Mouse (Mus musculus) thymus, adult 2 months (tissue): Measurements from ENCODE around the gene Pfkm. TPM values are rescaled to one million over a fixed set of nuclear protein-coding genes. Genes with fewer than 3 reads are reported as not detected.
A peak's percentile ranks its signal among the peaks of the same experiment; 100 is the strongest.

Experiments used
- DNase-seq: peaks from one replicate; pipeline ENCODE4 v3.0.0; 2021
- H3K27ac ChIP-seq: fragments of 200-500 bp; 2 replicates; pipeline ENCODE4 v1.5.1; 2012; ENCODE audit warnings: low read length, control low read depth; ENCODE audit not compliant: control insufficient read depth, insufficient read depth
- H3K27me3 ChIP-seq: fragments of 200-500 bp; 2 replicates; pipeline ENCODE4 v1.6.1; 2012; ENCODE audit warnings: mild to moderate bottlenecking, low read length, moderate library complexity, mixed read lengths; ENCODE audit not compliant: control insufficient read depth, insufficient read depth
- H3K36me3 ChIP-seq: fragments of 200-500 bp; 2 replicates; pipeline ENCODE4 v1.6.1; 2012; ENCODE audit warnings: mild to moderate bottlenecking, low read length, moderate library complexity; ENCODE audit not compliant: control insufficient read depth, insufficient read depth
- H3K4me1 ChIP-seq: fragments of 200-500 bp; replicated peaks from 2 replicates; pipeline ENCODE4 v1.6.1; 2012; ENCODE audit warnings: low read length; ENCODE audit not compliant: control insufficient read depth, insufficient read depth
- H3K4me3 ChIP-seq: fragments of 200-500 bp; 2 replicates; pipeline ENCODE4 v1.5.1; 2012; ENCODE audit warnings: mild to moderate bottlenecking, low read length, control low read depth, moderate library complexity; ENCODE audit not compliant: control insufficient read depth, insufficient read depth
- CTCF ChIP-seq: fragments of 200-500 bp; IDR thresholded peaks from 2 replicates; pipeline ENCODE4 v1.5.1; 2012; ENCODE audit warnings: mild to moderate bottlenecking, control low read depth, low read length, moderate library complexity, borderline replicate concordance; ENCODE audit not compliant: control insufficient read depth, poor library complexity, insufficient read depth; ENCODE audit errors: extremely low read depth
- POLR2A ChIP-seq: fragments of 200-500 bp; IDR thresholded peaks from 2 replicates; pipeline ENCODE4 v1.6.1; 2012; ENCODE audit warnings: mild to moderate bottlenecking, low read length, control low read depth, moderate library complexity; ENCODE audit not compliant: control insufficient read depth, poor library complexity, insufficient read depth; ENCODE audit errors: extremely low read depth
- WGBS: fragments of 180-500 bp; shearing (Covaris S2); methylation state at CpG from one replicate; pipeline ENCODE4 v1.1.7; 2018; 5-methylcytosine and 5-hydroxymethylcytosine counted together
- polyA plus RNA-seq: library from polyadenylated mRNA; depleted of rRNA; stranded (reverse); fragments of >200 nt; gene quantifications from 2 replicates; pipeline ENCODE4 v1.2.3, GENCODE M21; 2012; rRNA removed

The Pfkm gene
- polyA plus RNA-seq, 1 experiment: 44.9 TPM

DNA sequence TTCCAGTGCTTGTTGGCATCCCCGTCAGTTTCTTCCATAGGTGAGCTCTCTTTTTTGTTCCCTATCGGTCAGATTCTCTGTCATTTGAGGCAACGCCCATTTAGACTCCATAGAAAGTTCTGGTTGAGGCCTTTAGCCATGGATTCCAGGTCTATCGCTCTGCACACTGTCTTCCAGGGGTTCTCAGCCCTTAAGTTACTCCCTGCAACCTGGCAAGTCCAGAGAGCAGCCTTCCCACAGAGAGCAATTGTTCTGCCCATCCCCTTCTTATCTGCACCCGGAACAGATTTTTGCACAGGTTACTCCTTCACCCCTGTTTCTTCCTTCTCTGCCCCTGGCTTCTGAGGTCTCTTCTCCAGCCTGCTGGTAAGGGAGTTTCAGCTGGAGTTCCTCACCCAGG lies 79.7 kb downstream of the Pfkm start:
- no peak for DNase-seq
- Histone ChIP-seq H3K27ac (no peak overlapping the region), H3K4me3 (no peak overlapping the region), H3K36me3 (no peaks in the 10 kb centered on the region), H3K27me3 (peaks cover 4% of the 10 kb centered on the region; the same call in 1 of the 2 replicates), H3K4me1 (no peaks in the 10 kb centered on the region)
- TF ChIP-seq CTCF: no peak
- no peak for TF ChIP-seq POLR2A
- WGBS: 81% methylated on average over 5 of the region's 5 CpGs

DNA sequence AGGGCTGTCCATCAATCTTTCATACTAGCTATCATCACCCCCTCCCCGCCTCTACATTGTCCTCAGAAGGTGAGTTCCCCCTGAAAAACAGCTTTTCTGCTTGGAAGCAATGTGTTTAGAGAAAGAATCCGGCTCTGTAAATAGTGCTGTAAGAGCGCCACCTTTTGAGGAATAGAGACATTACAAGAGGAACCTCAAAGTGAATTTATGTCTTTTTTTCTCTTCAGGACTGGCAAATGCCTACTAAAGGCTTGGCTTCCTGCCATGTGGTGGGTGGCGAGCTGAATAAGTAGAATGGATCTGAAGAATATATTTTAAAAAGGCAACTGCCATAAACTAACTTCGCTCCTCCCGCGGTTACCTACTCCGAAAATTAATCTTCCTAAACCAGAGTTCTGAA lies 81.4 kb downstream of the Pfkm start:
- H3K36me3 ChIP-seq: no peaks in the 10 kb centered on the region
- TF ChIP-seq CTCF (no peak), POLR2A (no peak)
- DNase-seq: no peak
- no peaks in the 10 kb centered on the region for H3K4me1 ChIP-seq
- no peak overlapping the region for H3K27ac ChIP-seq
- H3K4me3 ChIP-seq: no peak overlapping the region
- WGBS: 27% methylated on average over 8 of the region's 8 CpGs
- peaks cover 3% of the 10 kb centered on the region; the same call in 1 of the 2 replicates for H3K27me3 ChIP-seq

DNA sequence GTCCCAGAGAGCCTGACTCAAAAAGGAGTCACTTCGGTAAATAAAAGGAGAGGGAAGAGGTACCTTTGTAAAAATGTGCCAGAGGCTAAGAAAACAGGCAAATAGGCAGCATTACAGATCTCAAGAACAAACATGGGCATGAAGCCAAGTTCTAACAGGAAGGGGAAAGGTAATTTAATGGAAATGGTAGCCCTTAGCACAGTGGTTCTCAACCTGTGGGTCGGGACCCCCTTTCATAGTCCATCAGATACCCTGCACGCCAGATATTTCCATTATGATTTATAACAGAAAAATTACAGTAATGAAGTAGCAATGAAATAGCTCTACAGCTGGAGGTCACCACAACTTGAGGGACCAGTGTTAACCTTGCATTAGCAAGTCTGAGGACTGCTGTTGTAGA lies 84.9 kb downstream of the Pfkm start:
- Histone ChIP-seq H3K27ac (no peak overlapping the region), H3K4me3 (no peak overlapping the region), H3K36me3 (no peaks in the 10 kb centered on the region), H3K27me3 (peaks cover 8% of the 10 kb centered on the region), H3K4me1 (peaks cover 5% of the 10 kb centered on the region; the same call in 1 of the 2 replicates)
- TF ChIP-seq POLR2A (no peak), CTCF (no peak)
- no peak for DNase-seq
- 79% methylated on average over 3 of the region's 3 CpGs for WGBS

DNA sequence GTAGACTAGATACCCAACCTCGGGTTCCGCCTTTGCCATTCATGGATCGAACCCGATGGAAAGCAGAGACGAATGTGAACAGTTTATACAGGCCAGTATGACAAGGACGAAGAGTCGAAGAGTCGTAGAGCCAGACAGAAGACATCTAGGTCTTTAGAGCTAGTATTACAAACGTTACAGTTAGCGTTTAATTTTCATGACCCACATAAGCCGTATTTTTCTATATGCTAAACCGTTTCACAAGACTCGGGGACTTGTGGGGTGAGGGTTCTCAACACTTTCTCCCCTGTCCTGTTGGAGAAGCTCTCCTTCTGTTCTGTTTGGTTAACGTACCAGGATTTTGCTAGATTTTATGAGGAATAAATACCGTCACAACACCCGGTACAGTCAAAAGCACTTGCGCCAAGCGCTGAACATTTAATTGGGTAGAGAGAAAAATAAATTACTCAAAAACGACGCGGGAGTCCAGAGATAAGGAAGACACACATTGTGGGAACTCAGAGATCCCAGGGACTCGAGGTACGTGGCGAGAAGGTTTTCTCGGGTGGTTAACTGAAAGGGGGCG lies 88.3 kb downstream of the Pfkm start:
- TF ChIP-seq POLR2A (no peak), CTCF (no peak)
- WGBS: 19% methylated on average over 26 of the region's 26 CpGs
- H3K4me1 ChIP-seq: peaks cover 5% of the 10 kb centered on the region; the same call in 1 of the 2 replicates
- DNase-seq: no peak
- peaks cover 8% of the 10 kb centered on the region for H3K27me3 ChIP-seq
- H3K27ac ChIP-seq: no peak overlapping the region
- H3K4me3 ChIP-seq: peak overlapping the region; percentile 50
- H3K36me3 ChIP-seq: no peaks in the 10 kb centered on the region

DNA sequence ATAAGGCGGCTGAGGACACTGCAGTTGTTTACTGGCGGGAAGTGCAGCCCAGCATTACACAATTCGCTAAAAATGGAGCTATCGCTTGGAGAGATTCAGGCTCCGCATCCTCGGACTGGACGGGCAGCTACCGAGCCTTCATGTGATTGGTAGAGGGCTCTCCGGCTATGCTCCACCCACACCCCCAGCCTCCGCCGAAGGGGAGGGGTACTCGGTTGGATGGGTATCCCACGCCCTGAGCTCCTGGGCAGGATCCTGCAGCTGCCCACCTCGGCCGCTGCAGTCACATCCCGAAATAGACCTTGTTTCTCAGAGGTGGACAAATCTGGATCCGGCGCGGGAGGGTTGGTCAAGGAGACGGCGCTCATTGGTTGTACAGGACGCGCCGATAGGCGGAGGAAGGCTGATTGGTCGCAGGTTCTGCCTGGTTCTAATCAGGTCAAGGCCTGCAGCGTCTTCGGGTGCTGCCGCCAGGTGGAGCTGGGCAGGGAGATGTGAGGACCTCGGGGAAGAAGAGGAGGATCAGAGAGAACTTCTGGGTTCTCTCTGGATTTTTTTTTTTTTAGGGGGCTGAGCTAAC lies 88.8 kb downstream of the Pfkm start:
- H3K36me3 ChIP-seq: no peaks in the 10 kb centered on the region
- DNase-seq: peak; percentile 79
- TF ChIP-seq POLR2A (no peak), CTCF (peak; percentile 71; the same call in 1 of the 2 replicates)
- peaks cover 5% of the 10 kb centered on the region; the same call in 1 of the 2 replicates for H3K4me1 ChIP-seq
- no peak overlapping the region for H3K27ac ChIP-seq
- WGBS: under 1% methylated on average over 30 of the region's 30 CpGs
- peaks cover 8% of the 10 kb centered on the region for H3K27me3 ChIP-seq
- H3K4me3 ChIP-seq: peak overlapping the region; percentile 50

Other genes with a start within 250 kb of the Pfkm start
- gene Hdac7, start 248.1 kb upstream of the Pfkm start, polyA plus RNA-seq: 827 and 963 TPM in 2 replicates
- gene Vdr, start 182.0 kb upstream of the Pfkm start, polyA plus RNA-seq: 5.3 and 6.2 TPM in 2 replicates
- 38.4 and 40.0 TPM in 2 replicates for gene Tmem106c, start 128.4 kb upstream of the Pfkm start, polyA plus RNA-seq
- gene Col2a1, start 87.9 kb upstream of the Pfkm start, polyA plus RNA-seq: 0.32 and 0.47 TPM in 2 replicates
- 42.5 and 43.6 TPM in 2 replicates for gene Senp1, start 1.2 kb downstream of the Pfkm start, polyA plus RNA-seq
- 52.2 and 56.9 TPM in 2 replicates for gene Asb8, start 73.0 kb downstream of the Pfkm start, polyA plus RNA-seq
- gene Ccdc184, start 74.6 kb downstream of the Pfkm start, polyA plus RNA-seq: 1.3 TPM in 2 replicates
- not detected in 2 replicates for gene Olfr288, start 103.0 kb downstream of the Pfkm start, polyA plus RNA-seq
- not detected in 2 replicates for gene Gm44579, start 128.4 kb downstream of the Pfkm start, polyA plus RNA-seq
- gene Olfr287, start 128.5 kb downstream of the Pfkm start, polyA plus RNA-seq: 0.22 TPM in 1 of 2 replicates, not detected in the other
- gene Olfr286, start 141.9 kb downstream of the Pfkm start, polyA plus RNA-seq: 0.11 TPM in 1 of 2 replicates, not detected in the other
- 0.22 TPM in 1 of 2 replicates, not detected in the other for gene H1fnt, start 164.7 kb downstream of the Pfkm start, polyA plus RNA-seq
- gene Zfp641, start 203.6 kb downstream of the Pfkm start, polyA plus RNA-seq: 0.34 and 0.71 TPM in 2 replicates
- gene Olfr285, start 224.8 kb downstream of the Pfkm start, polyA plus RNA-seq: not detected in 2 replicates
- 0.29 TPM in 1 of 2 replicates, not detected in the other for gene Olfr284, start 248.4 kb downstream of the Pfkm start, polyA plus RNA-seq